Mouse (Mus musculus) embryonic facial prominence, embryonic 12.5 days (tissue): ENCODE data around the gene Gm13084. TPM values are rescaled to one million over a fixed set of nuclear protein-coding genes. Genes with fewer than 3 reads are reported as not detected.
"Not testable (repeated sequence)": the region's sequence is repeated elsewhere in the genome, so short reads cannot be mapped to it uniquely, and the experiment has no call there.

Experiments
- ATAC-seq: fragments of 200-750 bp; cut with Nextera tagmentation; 2 replicates; pipeline ENCODE4 v1.8.0; 2017; ENCODE audit not compliant: insufficient number of reproducible peaks, insufficient read depth, low FRiP score, low TSS enrichment
- H3K27ac ChIP-seq: fragments of 300-500 bp; sonication (generic); 2 replicates; pipeline ENCODE4 v1.5.1; 2016; ENCODE audit warnings: mild to moderate bottlenecking
- H3K27me3 ChIP-seq: fragments of 300-500 bp; sonication (generic); 2 replicates; pipeline ENCODE4 v1.6.1; 2016; ENCODE audit warnings: mild to moderate bottlenecking, moderate library complexity
- H3K36me3 ChIP-seq: fragments of 300-500 bp; sonication (generic); 2 replicates; pipeline ENCODE4 v1.6.1; 2016; ENCODE audit warnings: mild to moderate bottlenecking
- H3K4me1 ChIP-seq: fragments of 300-500 bp; sonication (generic); 2 replicates; pipeline ENCODE4 v1.6.1; 2016
- H3K4me2 ChIP-seq: fragments of 300-500 bp; sonication (generic); replicated peaks from 2 replicates; pipeline ENCODE4 v1.6.1; 2016; ENCODE audit warnings: mild to moderate bottlenecking, moderate library complexity
- H3K4me3 ChIP-seq: fragments of 300-500 bp; sonication (generic); 2 replicates; pipeline ENCODE4 v1.5.1; 2016; ENCODE audit warnings: mild to moderate bottlenecking
- H3K9ac ChIP-seq: fragments of 300-500 bp; sonication (generic); 2 replicates; pipeline ENCODE4 v1.6.1; 2016; ENCODE audit warnings: mild to moderate bottlenecking, moderate library complexity
- H3K9me3 ChIP-seq: fragments of 300-500 bp; sonication (generic); 2 replicates; pipeline ENCODE4 v1.6.1; 2016; ENCODE audit warnings: mild to moderate bottlenecking, moderate library complexity
- WGBS: fragments of 180-500 bp; shearing (Covaris S2); methylation state at CpG from one replicate; pipeline ENCODE4 v1.1.7; 2016; 5-methylcytosine and 5-hydroxymethylcytosine counted together
- polyA plus RNA-seq: library from polyadenylated mRNA; unstranded; fragments of >200 nt; fragmentation: Nextera tagmentation; extraction: Ambion mirVana; gene quantifications from 2 replicates; pipeline ENCODE4 v1.2.1, GENCODE M21; 2016

Gene Gm13084
- polyA plus RNA-seq = not detected in 2 replicates

GRCm38 (mm10) chr4:143815993-143816392 lies at the start of gene Gm13084:
TSS of gene Gm13084 (minus strand) at chr4:143816093.
- Histone ChIP-seq H3K27ac (no peak within 1 kb of the TSS), H3K27me3 (no peaks in the 10 kb centered on the region), H3K4me3 (no peak within 1 kb of the TSS), H3K9ac (no peak within 1 kb of the TSS), H3K9me3 (0 out of 2 replicates have a peak, but pooled peaks cover 5% of the 10 kb centered on the region), H3K36me3 (no peaks in the 10 kb centered on the region), H3K4me1 (no peaks in the 10 kb centered on the region), H3K4me2 (no peak within 1 kb of the TSS)
- ATAC-seq = no peak
- WGBS = 72% methylated on average over 2 of the region's 2 CpGs

- not testable (repeated sequence) for H3K4me2 ChIP-seq, H3K27ac ChIP-seq, H3K27me3 ChIP-seq, H3K36me3 ChIP-seq, H3K4me1 ChIP-seq, ATAC-seq, H3K4me3 ChIP-seq, H3K9ac ChIP-seq
- H3K9me3 ChIP-seq = peaks cover 11% of the 10 kb centered on the region; the same call in 1 of the 2 replicates
Observed at GRCm38 (mm10) chr4:143846197-143846596, 30.3 kb upstream of the Gm13084 start, which contains the start of gene Gm13103. TSS of gene Gm13103 (plus strand) at chr4:143846497.

- H3K4me2 ChIP-seq, H3K9ac ChIP-seq, H3K4me3 ChIP-seq, H3K27ac ChIP-seq, ATAC-seq, H3K27me3 ChIP-seq, H3K4me1 ChIP-seq, H3K36me3 ChIP-seq: not testable (repeated sequence)
- H3K9me3 ChIP-seq = peaks cover 22% of the 10 kb centered on the region; the same call in 1 of the 2 replicates
- WGBS = 90% methylated on average over 3 of the region's 3 CpGs
Observed at GRCm38 (mm10) chr4:143789052-143789451, 26.8 kb downstream of the Gm13084 start, which contains the start of gene Gm13023. TSS of gene Gm13023 (plus strand) at chr4:143789352.

Other genes starting within 250 kb of the Gm13084 start
- not detected in 2 replicates for gene Gm13083, start 201.1 kb downstream of the Gm13084 start, polyA plus RNA-seq
- not detected in 2 replicates for gene Gm13088, start 158.8 kb downstream of the Gm13084 start, polyA plus RNA-seq
- not detected in 2 replicates for gene Gm13089, start 113.4 kb downstream of the Gm13084 start, polyA plus RNA-seq
- gene Gm13078, start 96.6 kb downstream of the Gm13084 start, polyA plus RNA-seq = not detected in 2 replicates
- gene Gm13023, start 26.7 kb downstream of the Gm13084 start, polyA plus RNA-seq = not detected in 2 replicates
- not detected in 2 replicates for gene Gm13103, start 30.4 kb upstream of the Gm13084 start, polyA plus RNA-seq
- not detected in 2 replicates for gene Pramef6, start 84.3 kb upstream of the Gm13084 start, polyA plus RNA-seq
- gene Pramef25, start 134.9 kb upstream of the Gm13084 start, polyA plus RNA-seq = not detected in 2 replicates
- not detected in 2 replicates for gene Gm13101, start 150.9 kb upstream of the Gm13084 start, polyA plus RNA-seq
- gene Pramef17, start 178.3 kb upstream of the Gm13084 start, polyA plus RNA-seq = not detected in 2 replicates
- gene Pramel4, start 243.0 kb upstream of the Gm13084 start, polyA plus RNA-seq = not detected in 2 replicates